ENCODE assay signal across 9 mouse cellular contexts in genomic region chr11:108364945-108365589, GRCm38 (mm10). TPM values are rescaled to one million over a fixed set of nuclear protein-coding genes. Genes with fewer than 3 reads are reported as not detected.
DNase-seq lines count a peak whose midpoint lies in the region; ATAC-seq lines count a peak whose summit lies in the region.
"Had no signal": no experiment of that assay in that cellular context is flagged by ENCODE, and none has a peak within 500 bp of the region (broad histone marks: within the 10 kb centered on the region; RNA-seq: fewer than 3 reads in every experiment).

No protein-coding gene starts in this region.

- WGBS in heart, embryonic 10.5 days, result 32% methylated on average over 7 of the region's 7 CpGs
- 32% methylated on average over 6 of the region's 7 CpGs for WGBS in stomach, embryonic 15.5 days
- WGBS in midbrain, embryonic 10.5 days, result 72% methylated on average over 7 of the region's 7 CpGs

- peaks cover 1% of the 10 kb centered on the region; the same call in 1 of the 2 replicates for H3K27me3 ChIP-seq in heart, embryonic 10.5 days (ENCODE audit: insufficient read depth, poor library complexity, severe bottlenecking)
- peaks cover 47% of the 10 kb centered on the region for H3K27me3 ChIP-seq in megakaryocyte, embryonic 14.5 days (replicated peaks)
- H3K27me3 ChIP-seq in stomach, embryonic 15.5 days (replicated peaks), result no peaks in the 10 kb centered on the region
- H3K27me3 ChIP-seq in midbrain, embryonic 10.5 days (ENCODE audit: low read depth, poor library complexity, severe bottlenecking), result no peaks in the 10 kb centered on the region
- H3K27me3 ChIP-seq: CH12.LX had no signal

- H3K36me3 ChIP-seq in heart, embryonic 10.5 days, result no peaks in the 10 kb centered on the region
- H3K36me3 ChIP-seq in megakaryocyte, embryonic 14.5 days (replicated peaks; ENCODE audit: low read length), result no peaks in the 10 kb centered on the region
- H3K36me3 ChIP-seq in stomach, embryonic 15.5 days, result no peaks in the 10 kb centered on the region
- no peaks in the 10 kb centered on the region for H3K36me3 ChIP-seq in midbrain, embryonic 10.5 days

- ATAC-seq in megakaryocyte, adult 5-6 weeks (ENCODE audit: poor library complexity, severe bottlenecking), result no peak
- peak; percentile 85 for ATAC-seq in stomach, embryonic 15.5 days (ENCODE audit: insufficient read depth, low FRiP score, low read depth)
- ATAC-seq in megakaryocyte progenitor cell, adult 5-6 weeks (replicated peaks; ENCODE audit: poor library complexity), result no peak

- H3K27ac ChIP-seq in heart, embryonic 10.5 days, result peak overlapping the region; percentile 64; the same call in 1 of the 2 replicates
- no peak overlapping the region for H3K27ac ChIP-seq in stomach, embryonic 15.5 days
- no peak overlapping the region for H3K27ac ChIP-seq in midbrain, embryonic 10.5 days (replicated peaks)

- no peak overlapping the region for H3K4me3 ChIP-seq in heart, embryonic 10.5 days
- H3K4me3 ChIP-seq in megakaryocyte, embryonic 14.5 days (replicated peaks), result peak overlapping the region; percentile 2
- no peak overlapping the region for H3K4me3 ChIP-seq in stomach, embryonic 15.5 days (replicated peaks)
- H3K4me3 ChIP-seq in midbrain, embryonic 10.5 days, result no peak overlapping the region

- H3K4me2 ChIP-seq in stomach, embryonic 15.5 days, result no peak overlapping the region

- intact Hi-C loops in heart, postnatal 14 days (cut with DNase I), result no loop called here

- no peak overlapping the region for H3K9ac ChIP-seq in stomach, embryonic 15.5 days

- no peak for DNase-seq in heart, embryonic 10.5 days (ENCODE audit: low spot score)
- DNase-seq in heart, postnatal 14 days, result no peak
- peak; percentile 52 for DNase-seq in brain, adult 2 months (ENCODE audit: low read depth, low spot score)
- DNase-seq in midbrain, embryonic 10.5 days (ENCODE audit: low spot score), result no peak

- H3K9me3 ChIP-seq in heart, embryonic 10.5 days, result no peaks in the 10 kb centered on the region
- H3K9me3 ChIP-seq in megakaryocyte, embryonic 14.5 days, result peaks cover 4% of the 10 kb centered on the region; the same call in 1 of the 2 replicates
- no peaks in the 10 kb centered on the region for H3K9me3 ChIP-seq in stomach, embryonic 15.5 days
- no peaks in the 10 kb centered on the region for H3K9me3 ChIP-seq in midbrain, embryonic 10.5 days (replicated peaks)

- peaks cover 16% of the 10 kb centered on the region for H3K4me1 ChIP-seq in heart, embryonic 10.5 days
- peaks cover 50% of the 10 kb centered on the region for H3K4me1 ChIP-seq in megakaryocyte, embryonic 14.5 days
- peaks cover 15% of the 10 kb centered on the region for H3K4me1 ChIP-seq in stomach, embryonic 15.5 days
- H3K4me1 ChIP-seq in midbrain, embryonic 10.5 days, result peaks cover 6% of the 10 kb centered on the region

RNA-seq across cellular contexts. Expression of gene Prkca, which starts 21.3 kb away (rescaled TPM):
- 9.2 and 11.3 TPM in 2 replicates for polyA plus RNA-seq in heart, embryonic 10.5 days (2016; fragmentation: Nextera tagmentation; extraction: Ambion mirVana)
- total RNA-seq in heart, postnatal 14 days (2021), result 10 to 100 TPM; 33.5 to 49.2 TPM
- 35.7 and 36.2 TPM in 2 replicates for polyA plus RNA-seq in megakaryocyte, embryonic 14.5 days (2012; ENCODE audit: insufficient read depth, low replicate concordance)
- 6.4 and 6.9 TPM in 2 replicates for total RNA-seq in megakaryocyte, adult 5-6 weeks (2015)
- 1.6 and 4.3 TPM in 2 replicates for total RNA-seq in megakaryocyte, adult 5-6 weeks (2017)
- polyA plus RNA-seq in stomach, embryonic 15.5 days (2015; fragmentation: Nextera tagmentation; extraction: Ambion mirVana), result 10.1 and 10.5 TPM in 2 replicates
- total RNA-seq in megakaryocyte progenitor cell, adult 5-6 weeks (2015), result 2.4 and 3.6 TPM in 2 replicates
- 1.3 and 1.6 TPM in 2 replicates for total RNA-seq in megakaryocyte progenitor cell, adult 5-6 weeks (2017)
- 2.5 and 2.6 TPM in 2 replicates for polyA plus RNA-seq in midbrain, embryonic 10.5 days (2016; fragmentation: Nextera tagmentation; extraction: Ambion mirVana)

RNA-seq across cellular contexts. Expression of gene Apoh, which starts 21.9 kb away (rescaled TPM):
- polyA plus RNA-seq in heart, embryonic 10.5 days (2016; fragmentation: Nextera tagmentation; extraction: Ambion mirVana), result 0.36 TPM in 1 of 2 replicates, not detected in the other
- not detected for total RNA-seq in heart, postnatal 14 days (2021)
- polyA plus RNA-seq in megakaryocyte, embryonic 14.5 days (2012; ENCODE audit: insufficient read depth, low replicate concordance), result not detected in 2 replicates
- not detected in 2 replicates for total RNA-seq in megakaryocyte, adult 5-6 weeks (2015)
- total RNA-seq in megakaryocyte, adult 5-6 weeks (2017), result not detected in 2 replicates
- 8.4 and 29.2 TPM in 2 replicates for polyA plus RNA-seq in stomach, embryonic 15.5 days (2015; fragmentation: Nextera tagmentation; extraction: Ambion mirVana)
- not detected in 2 replicates for total RNA-seq in megakaryocyte progenitor cell, adult 5-6 weeks (2015)
- total RNA-seq in megakaryocyte progenitor cell, adult 5-6 weeks (2017), result not detected in 2 replicates
- polyA plus RNA-seq in midbrain, embryonic 10.5 days (2016; fragmentation: Nextera tagmentation; extraction: Ambion mirVana), result not detected in 2 replicates

RNA-seq across cellular contexts. Expression of gene Cep112, which starts 59.9 kb away (rescaled TPM):
- polyA plus RNA-seq in heart, embryonic 10.5 days (2016; fragmentation: Nextera tagmentation; extraction: Ambion mirVana), result 8.0 and 11.6 TPM in 2 replicates
- total RNA-seq in heart, postnatal 14 days (2021), result 1 to 10 TPM; 8.7 to 9.0 TPM
- not detected in 2 replicates for polyA plus RNA-seq in megakaryocyte, embryonic 14.5 days (2012; ENCODE audit: insufficient read depth, low replicate concordance)
- total RNA-seq in megakaryocyte, adult 5-6 weeks (2015), result 0.82 and 1.6 TPM in 2 replicates
- 0.07 and 0.65 TPM in 2 replicates for total RNA-seq in megakaryocyte, adult 5-6 weeks (2017)
- polyA plus RNA-seq in stomach, embryonic 15.5 days (2015; fragmentation: Nextera tagmentation; extraction: Ambion mirVana), result 12.3 and 14.0 TPM in 2 replicates
- 0.12 and 1.2 TPM in 2 replicates for total RNA-seq in megakaryocyte progenitor cell, adult 5-6 weeks (2015)
- 1.3 TPM in 1 of 2 replicates, not detected in the other for total RNA-seq in megakaryocyte progenitor cell, adult 5-6 weeks (2017)
- 13.3 and 15.6 TPM in 2 replicates for polyA plus RNA-seq in midbrain, embryonic 10.5 days (2016; fragmentation: Nextera tagmentation; extraction: Ambion mirVana)
